Mouse (Mus musculus): ENCODE results near the gene Olfr959. TPM values are rescaled to one million over a fixed set of nuclear protein-coding genes. Genes with fewer than 3 reads are reported as not detected.

The Olfr959 gene
- polyA plus RNA-seq, 1 experiment from 2014 or later = not detected

GRCm38 (mm10) chr9:39557529-39558348 is 17.6 kb downstream of the Olfr959 start:
- Histone ChIP-seq H3K4me2 (no peak overlapping the region), H3K9me3 (no peaks in the 10 kb centered on the region)
- no peak for ATAC-seq (ENCODE audit: insufficient number of reproducible peaks, low FRiP score, low TSS enrichment, low read depth)

GRCm38 (mm10) chr9:39553946-39554345 is 21.4 kb downstream of the Olfr959 start, which contains the start of gene Olfr958:
Gene Olfr958 (minus strand): TSS chr9:39554054.
- WGBS = 31% methylated on average over 2 of the region's 2 CpGs
- Histone ChIP-seq H3K4me3 (no peak within 1 kb of the TSS), H3K4me2 (no peak within 1 kb of the TSS), H3K36me3 (no peaks in the 10 kb centered on the region), H3K9me3 (no peaks in the 10 kb centered on the region), H3K27ac (no peak within 1 kb of the TSS), H3K27me3 (no peaks in the 10 kb centered on the region), H3K4me1 (no peaks in the 10 kb centered on the region), H3K9ac (no peak within 1 kb of the TSS)
- no peak for ATAC-seq (ENCODE audit: insufficient number of reproducible peaks, low FRiP score, low TSS enrichment, low read depth)

More at GRCm38 (mm10) chr9:39557529-39558348, 17.6 kb downstream of the Olfr959 start:
- Histone ChIP-seq H3K4me3 (no peak overlapping the region), H3K4me1 (no peaks in the 10 kb centered on the region), H3K27ac (no peak overlapping the region), H3K27me3 (no peaks in the 10 kb centered on the region), H3K9ac (no peak overlapping the region), H3K36me3 (no peaks in the 10 kb centered on the region)
- WGBS = 61% methylated on average over 3 of the region's 3 CpGs

GRCm38 (mm10) chr9:39550806-39551205 is 24.6 kb downstream of the Olfr959 start:
- H3K4me2 ChIP-seq = no peak overlapping the region
- WGBS = 55% methylated on average over 5 of the region's 5 CpGs
- H3K27ac ChIP-seq = no peak overlapping the region
- ATAC-seq (ENCODE audit: insufficient number of reproducible peaks, low FRiP score, low TSS enrichment, low read depth) = no peak
- H3K9me3 ChIP-seq = no peaks in the 10 kb centered on the region
- no peak overlapping the region for H3K4me3 ChIP-seq
- no peaks in the 10 kb centered on the region for H3K27me3 ChIP-seq
- no peaks in the 10 kb centered on the region for H3K36me3 ChIP-seq
- H3K4me1 ChIP-seq = no peaks in the 10 kb centered on the region
- no peak overlapping the region for H3K9ac ChIP-seq

- Histone ChIP-seq H3K4me3 (no peak overlapping the region), H3K27me3 (no peaks in the 10 kb centered on the region), H3K4me1 (no peaks in the 10 kb centered on the region), H3K36me3 (no peaks in the 10 kb centered on the region), H3K4me2 (no peak overlapping the region), H3K9me3 (no peaks in the 10 kb centered on the region), H3K9ac (no peak overlapping the region), H3K27ac (no peak overlapping the region)
- ATAC-seq (ENCODE audit: insufficient number of reproducible peaks, low FRiP score, low TSS enrichment, low read depth) = no peak
- 49% methylated on average over 1 of the region's 1 CpGs for WGBS
Measured at GRCm38 (mm10) chr9:39523616-39524285, 51.6 kb downstream of the Olfr959 start.

Other genes with a start within 250 kb of the Olfr959 start
- gene Olfr948, start 249.5 kb downstream of the Olfr959 start, polyA plus RNA-seq (2015; fragmentation: Nextera tagmentation; extraction: Ambion mirVana) = not detected in 2 replicates
- gene Olfr951, start 188.2 kb downstream of the Olfr959 start, polyA plus RNA-seq (2015; fragmentation: Nextera tagmentation; extraction: Ambion mirVana) = not detected in 2 replicates
- not detected in 2 replicates for gene Olfr952, start 148.4 kb downstream of the Olfr959 start, polyA plus RNA-seq (2015; fragmentation: Nextera tagmentation; extraction: Ambion mirVana)
- gene Olfr954, start 118.9 kb downstream of the Olfr959 start, polyA plus RNA-seq (2015; fragmentation: Nextera tagmentation; extraction: Ambion mirVana) = not detected in 2 replicates
- not detected in 2 replicates for gene Olfr955, start 103.6 kb downstream of the Olfr959 start, polyA plus RNA-seq (2015; fragmentation: Nextera tagmentation; extraction: Ambion mirVana)
- gene Olfr44, start 81.6 kb downstream of the Olfr959 start, polyA plus RNA-seq (2015; fragmentation: Nextera tagmentation; extraction: Ambion mirVana) = not detected in 2 replicates
- gene Olfr957, start 59.8 kb downstream of the Olfr959 start, polyA plus RNA-seq (2015; fragmentation: Nextera tagmentation; extraction: Ambion mirVana) = not detected in 2 replicates
- gene Olfr958, start 21.5 kb downstream of the Olfr959 start, polyA plus RNA-seq (2015; fragmentation: Nextera tagmentation; extraction: Ambion mirVana) = not detected in 2 replicates
- gene AW551984, start 28.8 kb upstream of the Olfr959 start, polyA plus RNA-seq (2015; fragmentation: Nextera tagmentation; extraction: Ambion mirVana) = 75.0 and 122 TPM in 2 replicates
- not detected in 2 replicates for gene Olfr148, start 35.1 kb upstream of the Olfr959 start, polyA plus RNA-seq (2015; fragmentation: Nextera tagmentation; extraction: Ambion mirVana)
- not detected in 2 replicates for gene Olfr960, start 45.8 kb upstream of the Olfr959 start, polyA plus RNA-seq (2015; fragmentation: Nextera tagmentation; extraction: Ambion mirVana)
- not detected in 2 replicates for gene Olfr961, start 69.5 kb upstream of the Olfr959 start, polyA plus RNA-seq (2015; fragmentation: Nextera tagmentation; extraction: Ambion mirVana)
- not detected in 2 replicates for gene Olfr963, start 91.6 kb upstream of the Olfr959 start, polyA plus RNA-seq (2015; fragmentation: Nextera tagmentation; extraction: Ambion mirVana)
- gene Olfr149, start 131.5 kb upstream of the Olfr959 start, polyA plus RNA-seq (2015; fragmentation: Nextera tagmentation; extraction: Ambion mirVana) = not detected in 2 replicates
- not detected in 2 replicates for gene Olfr965, start 135.8 kb upstream of the Olfr959 start, polyA plus RNA-seq (2015; fragmentation: Nextera tagmentation; extraction: Ambion mirVana)
- not detected in 2 replicates for gene Olfr150, start 155.4 kb upstream of the Olfr959 start, polyA plus RNA-seq (2015; fragmentation: Nextera tagmentation; extraction: Ambion mirVana)
- gene Olfr967, start 170.7 kb upstream of the Olfr959 start, polyA plus RNA-seq (2015; fragmentation: Nextera tagmentation; extraction: Ambion mirVana) = not detected in 2 replicates
- gene Olfr968, start 207.7 kb upstream of the Olfr959 start, polyA plus RNA-seq (2015; fragmentation: Nextera tagmentation; extraction: Ambion mirVana) = not detected in 2 replicates
- not detected in 2 replicates for gene Olfr969, start 215.4 kb upstream of the Olfr959 start, polyA plus RNA-seq (2015; fragmentation: Nextera tagmentation; extraction: Ambion mirVana)
- not detected in 2 replicates for gene Olfr970, start 233.3 kb upstream of the Olfr959 start, polyA plus RNA-seq (2015; fragmentation: Nextera tagmentation; extraction: Ambion mirVana)